Mouse (Mus musculus) forebrain, embryonic 16.5 days (tissue): ENCODE measurements around the gene B3gat3. TPM values are rescaled to one million over a fixed set of nuclear protein-coding genes. Genes with fewer than 3 reads are reported as not detected.

Source experiments
- ATAC-seq: fragments of 200-750 bp; cut with Nextera tagmentation; 2 replicates; pipeline ENCODE4 v1.8.0; 2017; ENCODE audit warnings: mild to moderate bottlenecking, moderate library complexity
- H3K27ac ChIP-seq: fragments of 300-500 bp; sonication (generic); 2 replicates; pipeline ENCODE4 v1.5.1; 2014; ENCODE audit warnings: low read length, control low read depth
- H3K27me3 ChIP-seq: fragments of 300-500 bp; sonication (generic); replicated peaks from 2 replicates; pipeline ENCODE4 v1.6.1; 2014; ENCODE audit warnings: low read length; ENCODE audit not compliant: control insufficient read depth, insufficient read depth
- H3K36me3 ChIP-seq: fragments of 300-500 bp; sonication (generic); 2 replicates; pipeline ENCODE4 v1.6.1; 2014; ENCODE audit not compliant: control insufficient read depth, insufficient read depth
- H3K4me1 ChIP-seq: fragments of 300-500 bp; sonication (generic); replicated peaks from 2 replicates; pipeline ENCODE4 v1.6.1; 2014; ENCODE audit warnings: low read length; ENCODE audit not compliant: control insufficient read depth, insufficient read depth
- H3K4me2 ChIP-seq: fragments of 300-500 bp; sonication (generic); 2 replicates; pipeline ENCODE4 v1.6.1; 2014; ENCODE audit warnings: mild to moderate bottlenecking, low read length, control low read depth
- H3K4me3 ChIP-seq: fragments of 300-500 bp; sonication (generic); replicated peaks from 2 replicates; pipeline ENCODE4 v1.5.1; 2014; ENCODE audit warnings: mild to moderate bottlenecking, low read length, control low read depth
- H3K9ac ChIP-seq: fragments of 300-500 bp; sonication (generic); replicated peaks from 2 replicates; pipeline ENCODE4 v1.6.1; 2014; ENCODE audit warnings: low read depth, low read length, control low read depth
- H3K9me3 ChIP-seq: fragments of 300-500 bp; sonication (generic); 2 replicates; pipeline ENCODE4 v1.6.1; 2016; ENCODE audit warnings: low read length; ENCODE audit not compliant: control insufficient read depth
- WGBS: fragments of 180-500 bp; shearing (Covaris S2); extraction: QIAGEN DNeasy Blood & Tissue Kit; methylation state at CpG from one replicate; pipeline ENCODE4 v1.1.7; 2014; 5-methylcytosine and 5-hydroxymethylcytosine counted together
- polyA plus RNA-seq: library from polyadenylated mRNA; unstranded; fragments of >200 nt; fragmentation: Nextera tagmentation; extraction: Ambion mirVana; gene quantifications from 2 replicates; pipeline ENCODE4 v1.2.1, GENCODE M21; 2015

Gene B3gat3
- polyA plus RNA-seq, 1 experiment from 2014 or later = 75.9 TPM

GRCm38 (mm10) chr19:8919684-8920072 is 496 bp upstream of the B3gat3 start:
- ATAC-seq = no peak
- Histone ChIP-seq H3K4me2 (peak overlapping the region; percentile 92), H3K27me3 (no peaks in the 10 kb centered on the region), H3K36me3 (peaks cover 22% of the 10 kb centered on the region), H3K9ac (no peak overlapping the region; the same call in 1 of the 2 replicates), H3K4me3 (peak overlapping the region; percentile 91), H3K4me1 (peaks cover 17% of the 10 kb centered on the region), H3K9me3 (no peaks in the 10 kb centered on the region), H3K27ac (peak overlapping the region; percentile 63)
- 70% methylated on average over 6 of the region's 6 CpGs for WGBS

DNA sequence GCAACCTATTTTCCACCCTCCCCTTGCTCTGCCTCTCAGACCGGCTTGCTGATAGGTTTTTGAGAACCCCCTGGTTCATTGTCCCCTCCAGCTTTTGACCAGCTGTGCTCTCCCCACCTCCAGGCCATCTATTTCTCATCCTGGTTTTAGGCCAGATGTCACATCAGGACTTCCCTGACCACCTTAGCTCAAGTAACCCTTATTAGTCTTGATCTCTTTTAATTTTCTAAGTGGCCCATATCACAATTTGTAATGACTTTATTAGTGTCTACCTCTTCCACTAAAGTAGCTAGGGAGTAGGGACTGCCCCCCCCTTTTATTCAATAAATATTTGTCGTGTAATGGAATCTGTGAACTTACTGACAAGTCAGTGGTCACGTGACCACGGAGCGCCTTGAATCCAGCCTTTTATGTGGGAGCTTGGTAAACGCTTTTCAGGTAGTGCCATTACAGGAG is 690 bp downstream of the B3gat3 start:
- peaks cover 11% of the 10 kb centered on the region for H3K36me3 ChIP-seq
- peak overlapping the region; percentile 91 for H3K4me3 ChIP-seq
- H3K9ac ChIP-seq = peak overlapping the region; percentile 91
- peak overlapping the region; percentile 92 for H3K4me2 ChIP-seq
- peaks cover 17% of the 10 kb centered on the region for H3K4me1 ChIP-seq
- WGBS = under 1% methylated on average over 6 of the region's 6 CpGs
- H3K9me3 ChIP-seq = no peaks in the 10 kb centered on the region
- ATAC-seq = no peak
- no peaks in the 10 kb centered on the region for H3K27me3 ChIP-seq
- H3K27ac ChIP-seq = peak overlapping the region; percentile 63

GRCm38 (mm10) chr19:8921741-8922140 is 1.6 kb downstream of the B3gat3 start:
- no peaks in the 10 kb centered on the region for H3K27me3 ChIP-seq
- ATAC-seq = no peak
- H3K36me3 ChIP-seq = peaks cover 3% of the 10 kb centered on the region
- no peak overlapping the region for H3K27ac ChIP-seq
- no peak overlapping the region for H3K4me2 ChIP-seq
- peaks cover 17% of the 10 kb centered on the region for H3K4me1 ChIP-seq
- no peak overlapping the region for H3K4me3 ChIP-seq
- no peaks in the 10 kb centered on the region for H3K9me3 ChIP-seq
- WGBS = 83% methylated on average over 9 of the region's 9 CpGs
- no peak overlapping the region for H3K9ac ChIP-seq

GRCm38 (mm10) chr19:8926766-8927165 is 6.6 kb downstream of the B3gat3 start:
- peaks cover 2% of the 10 kb centered on the region for H3K36me3 ChIP-seq
- no peak overlapping the region for H3K27ac ChIP-seq
- 98% methylated on average over 2 of the region's 2 CpGs for WGBS
- no peaks in the 10 kb centered on the region for H3K27me3 ChIP-seq
- no peak overlapping the region for H3K4me3 ChIP-seq
- peaks cover 14% of the 10 kb centered on the region for H3K4me1 ChIP-seq
- no peak for ATAC-seq
- H3K9ac ChIP-seq = no peak overlapping the region
- H3K4me2 ChIP-seq = no peak overlapping the region
- H3K9me3 ChIP-seq = no peaks in the 10 kb centered on the region

- 86% methylated on average over 12 of the region's 12 CpGs for WGBS
Measured at GRCm38 (mm10) chr19:8927891-8928525, 7.8 kb downstream of the B3gat3 start.

GRCm38 (mm10) chr19:8928689-8929223 is 8.6 kb downstream of the B3gat3 start:
- H3K27me3 ChIP-seq = no peaks in the 10 kb centered on the region
- peak overlapping the region; percentile 42 for H3K4me3 ChIP-seq
- WGBS = 14% methylated on average over 16 of the region's 16 CpGs
- H3K27ac ChIP-seq = no peak overlapping the region
- H3K4me1 ChIP-seq = peaks cover 13% of the 10 kb centered on the region
- peak overlapping the region; percentile 16; the same call in 1 of the 2 replicates for H3K9ac ChIP-seq
- peak overlapping the region; percentile 57 for H3K4me2 ChIP-seq
- no peaks in the 10 kb centered on the region for H3K9me3 ChIP-seq
- H3K36me3 ChIP-seq = peaks cover 2% of the 10 kb centered on the region
- ATAC-seq = peak; percentile 34

More at GRCm38 (mm10) chr19:8927891-8928525, 7.8 kb downstream of the B3gat3 start:
- Histone ChIP-seq H3K27ac (no peak overlapping the region), H3K36me3 (peaks cover 2% of the 10 kb centered on the region), H3K4me3 (no peak overlapping the region), H3K4me2 (no peak overlapping the region), H3K27me3 (no peaks in the 10 kb centered on the region), H3K9ac (no peak overlapping the region), H3K4me1 (peaks cover 13% of the 10 kb centered on the region), H3K9me3 (no peaks in the 10 kb centered on the region)
- no peak for ATAC-seq

DNA sequence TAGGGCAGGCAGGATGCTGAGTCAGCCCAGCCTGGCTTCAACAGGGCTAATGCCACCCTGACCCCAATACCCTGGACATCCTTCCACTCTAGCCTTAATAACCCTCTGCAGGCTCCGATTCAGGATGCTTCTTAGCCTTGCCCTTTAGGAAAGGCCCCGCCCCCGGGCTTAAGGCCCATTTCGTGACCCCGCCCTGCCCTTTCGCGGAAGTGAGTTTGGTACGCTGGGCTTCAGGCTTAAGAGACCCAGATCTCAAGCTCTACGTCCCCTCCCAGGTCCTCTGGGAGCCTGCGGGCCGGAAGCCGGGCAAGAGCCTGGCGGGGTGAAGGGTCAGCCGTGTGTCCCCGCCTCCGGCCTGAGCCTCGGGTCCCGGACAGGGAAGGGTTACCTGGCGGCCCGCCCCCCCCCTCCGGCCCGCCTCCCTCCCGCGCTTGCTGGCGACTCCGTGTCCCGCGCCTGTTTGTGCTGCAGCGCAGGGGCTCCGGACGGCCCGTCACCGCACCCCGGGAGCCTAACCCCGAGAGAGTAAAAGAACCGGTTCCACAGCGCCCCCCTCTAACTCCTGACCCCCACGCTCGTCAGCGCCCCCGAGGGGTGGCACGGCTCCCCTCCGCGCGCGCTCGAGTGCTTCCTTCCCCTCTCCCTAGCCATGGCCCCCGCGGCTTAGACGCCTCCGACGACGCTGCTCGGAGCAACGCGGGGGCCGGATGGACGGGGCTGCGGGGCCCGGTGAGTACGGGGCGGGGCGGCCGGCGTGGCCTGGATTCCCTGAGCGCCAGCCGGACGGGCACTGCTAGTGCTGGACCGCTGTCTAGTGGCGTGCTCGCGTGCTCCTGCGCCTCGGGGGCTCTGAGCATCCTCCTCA is 9.3 kb downstream of the B3gat3 start, which contains the start of the genes Rom1 and Eml3:
Gene Rom1 (minus strand): TSS at position 133 of the 865 bp plus-strand sequence.
Gene Eml3 (plus strand): TSS at position 329 of the 865 bp plus-strand sequence.
- peak within 1 kb of the TSS; percentile 57 for H3K4me2 ChIP-seq
- H3K9me3 ChIP-seq = no peaks in the 10 kb centered on the region
- peak; percentile 61 for ATAC-seq
- H3K4me1 ChIP-seq = peaks cover 13% of the 10 kb centered on the region
- peaks cover 2% of the 10 kb centered on the region for H3K36me3 ChIP-seq
- H3K27ac ChIP-seq = no peak within 1 kb of the TSS
- no peaks in the 10 kb centered on the region for H3K27me3 ChIP-seq
- H3K4me3 ChIP-seq = peak within 1 kb of the TSS; percentile 42
- under 1% methylated on average over 60 of the region's 74 CpGs for WGBS
- peak within 1 kb of the TSS; percentile 56 for H3K9ac ChIP-seq

DNA sequence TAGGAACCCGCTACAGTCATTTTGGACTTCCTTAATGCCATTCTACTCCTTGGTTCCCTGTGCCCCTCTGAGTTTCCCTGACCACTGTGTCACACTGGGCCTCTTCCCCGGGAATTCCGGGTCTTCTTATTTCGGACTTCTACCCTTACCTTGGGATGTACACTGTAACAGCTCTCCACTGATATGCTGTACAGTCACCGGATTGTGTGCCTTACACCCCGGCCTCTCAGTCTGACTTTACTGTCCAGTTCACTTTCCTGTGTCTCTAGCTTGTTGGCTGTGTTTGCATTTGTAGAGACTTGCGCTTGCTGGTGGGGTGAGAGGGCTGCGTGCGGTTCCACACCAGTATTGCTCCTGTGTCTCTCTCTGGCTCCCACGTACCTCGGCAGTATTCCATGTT is 9.9 kb downstream of the B3gat3 start:
- H3K27ac ChIP-seq = no peak overlapping the region
- ATAC-seq = no peak

DNA sequence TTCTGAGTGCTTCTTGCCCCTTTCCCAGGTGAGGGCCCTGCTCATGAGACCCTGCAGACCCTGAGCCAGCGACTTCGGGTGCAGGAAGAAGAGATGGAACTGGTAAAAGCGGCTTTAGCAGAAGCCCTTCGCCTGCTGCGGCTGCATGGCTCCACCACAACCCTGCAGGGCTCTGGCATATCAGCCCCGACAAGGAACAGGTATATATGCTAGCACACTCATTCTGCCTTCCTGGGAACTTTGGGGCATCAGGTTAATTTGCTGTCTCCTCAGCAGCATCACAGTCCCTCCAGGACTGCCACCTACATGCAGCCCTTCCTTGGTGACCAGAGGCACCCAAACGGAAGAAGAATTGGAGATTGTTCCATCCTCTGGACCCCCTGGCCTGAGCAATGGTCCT is 10.6 kb downstream of the B3gat3 start:
- Histone ChIP-seq H3K4me1 (peaks cover 13% of the 10 kb centered on the region), H3K4me2 (no peak overlapping the region; the same call in 1 of the 2 replicates), H3K4me3 (no peak overlapping the region), H3K27me3 (no peaks in the 10 kb centered on the region), H3K27ac (no peak overlapping the region), H3K9ac (no peak overlapping the region), H3K36me3 (peaks cover 2% of the 10 kb centered on the region), H3K9me3 (no peaks in the 10 kb centered on the region)
- no peak for ATAC-seq
- 84% methylated on average over 7 of the region's 7 CpGs for WGBS

More for the DNA sequence above, 9.9 kb downstream of the B3gat3 start:
- H3K4me3 ChIP-seq = peak overlapping the region; percentile 42
- peaks cover 2% of the 10 kb centered on the region for H3K36me3 ChIP-seq
- 14% methylated on average over 11 of the region's 11 CpGs for WGBS
- no peaks in the 10 kb centered on the region for H3K9me3 ChIP-seq
- no peaks in the 10 kb centered on the region for H3K27me3 ChIP-seq
- H3K9ac ChIP-seq = peak overlapping the region; percentile 56
- H3K4me2 ChIP-seq = peak overlapping the region; percentile 57
- peaks cover 13% of the 10 kb centered on the region for H3K4me1 ChIP-seq
